Mouse (Mus musculus) CH12.LX (cell line): ENCODE measurements around the gene Crtc2. TPM values are rescaled to one million over a fixed set of nuclear protein-coding genes. Genes with fewer than 3 reads are reported as not detected.

Source experiments
- DNase-seq: peaks from one replicate; pipeline ENCODE4 v3.0.0-alpha.2; 2013; ENCODE audit errors: extremely low read depth
- H3K27ac ChIP-seq: 2 replicates; pipeline ENCODE4 v1.5.1; 2012; ENCODE audit warnings: low read depth, mild to moderate bottlenecking, control low read depth, moderate library complexity; ENCODE audit not compliant: insufficient read depth
- H3K27me3 ChIP-seq: replicated peaks from 2 replicates; pipeline ENCODE3; 2012; ENCODE audit warnings: inconsistent platforms
- H3K36me3 ChIP-seq, 2 experiments: replicated peaks in 1 of 2; 2 replicates each; pipeline versions ENCODE3 to v1.6.1; 2012; ENCODE audit warnings: inconsistent platforms in 1 of 2, low read length in 1 of 2, mild to moderate bottlenecking in 1 of 2, mixed read lengths in 1 of 2, moderate library complexity in 1 of 2; ENCODE audit not compliant: control insufficient read depth in 1 of 2, insufficient read depth in 1 of 2
- H3K4me1 ChIP-seq, 2 experiments: 2 replicates each; pipeline ENCODE4 v1.6.1; 2012; ENCODE audit warnings: inconsistent platforms in 1 of 2, moderate library complexity in 1 of 2; ENCODE audit not compliant: insufficient read depth in 2 of 2, control insufficient read depth in 1 of 2
- H3K4me2 ChIP-seq: 2 replicates; pipeline ENCODE4 v1.6.1; 2012; ENCODE audit warnings: low read depth, mild to moderate bottlenecking, control low read depth; ENCODE audit not compliant: poor library complexity, insufficient read depth, severe bottlenecking
- H3K4me3 ChIP-seq, 3 experiments: fragments of 150-350 bp in 1 of 3; sonication (generic) in 1 of 3; replicated peaks in 1 of 3; 2 replicates each; pipeline versions ENCODE3 to v1.5.1; 2011 to 2012; ENCODE audit warnings: low read depth in 2 of 3, low read length in 2 of 3, mild to moderate bottlenecking in 2 of 3, moderate library complexity in 2 of 3, control low read depth in 1 of 3, improper control_type of control experiment in 1 of 3, inconsistent platforms in 1 of 3, mixed read lengths in 1 of 3; ENCODE audit not compliant: poor library complexity in 1 of 3
- H3K79me2 ChIP-seq: replicated peaks from 2 replicates; pipeline ENCODE4 v1.6.1; 2012; ENCODE audit warnings: mild to moderate bottlenecking, moderate library complexity; ENCODE audit not compliant: control insufficient read depth, poor library complexity, insufficient read depth, severe bottlenecking; ENCODE audit errors: extremely low read depth
- H3K9ac ChIP-seq: 2 replicates; pipeline ENCODE4 v1.6.1; 2012; ENCODE audit warnings: low read depth, mild to moderate bottlenecking, control low read depth, moderate library complexity; ENCODE audit not compliant: insufficient read depth
- H3K9me3 ChIP-seq: replicated peaks from 2 replicates; pipeline ENCODE3; 2012; ENCODE audit warnings: low read length, inconsistent platforms, mixed read lengths
- CHD1 ChIP-seq: IDR thresholded peaks from 2 replicates; pipeline ENCODE4 v1.6.1; 2012; ENCODE audit warnings: low read depth, low read length, improper control_type of control experiment, inconsistent platforms
- CTCF ChIP-seq, 2 experiments: IDR thresholded peaks in 1 of 2; conservative IDR thresholded peaks in 1 of 2; 2 replicates each; pipeline ENCODE4 v1.5.1; 2011 to 2012; ENCODE audit warnings: low read depth in 2 of 2, low read length in 2 of 2, improper control_type of control experiment in 1 of 2, inconsistent platforms in 1 of 2, mild to moderate bottlenecking in 1 of 2, moderate library complexity in 1 of 2
- E2F4 ChIP-seq: IDR thresholded peaks from 2 replicates; pipeline ENCODE4 v1.6.1; 2011; ENCODE audit warnings: low read depth, low read length, improper control_type of control experiment; ENCODE audit not compliant: insufficient replicate concordance
- ELF1 ChIP-seq: IDR thresholded peaks from 2 replicates; pipeline ENCODE4 v1.6.1; 2014; ENCODE audit warnings: low read depth, mild to moderate bottlenecking, inconsistent platforms, low read length, improper control_type of control experiment
- GABPA ChIP-seq: IDR thresholded peaks from 2 replicates; pipeline ENCODE4 v1.6.1; 2012; ENCODE audit warnings: low read depth, low read length, improper control_type of control experiment, inconsistent platforms; ENCODE audit not compliant: insufficient replicate concordance
- JUN ChIP-seq: IDR thresholded peaks from 2 replicates; pipeline ENCODE4 v1.6.1; 2011; ENCODE audit warnings: low read depth, mild to moderate bottlenecking, low read length, improper control_type of control experiment, moderate library complexity; ENCODE audit not compliant: insufficient read depth
- JUND ChIP-seq: conservative IDR thresholded peaks from 2 replicates; pipeline ENCODE4 v1.6.1; 2011; ENCODE audit warnings: low read depth, low read length, improper control_type of control experiment
- KAT2A ChIP-seq: IDR thresholded peaks from 2 replicates; pipeline ENCODE4 v1.6.1; 2012; ENCODE audit warnings: low read length, improper control_type of control experiment, inconsistent platforms; ENCODE audit not compliant: insufficient replicate concordance
- MAFK ChIP-seq: IDR thresholded peaks from 2 replicates; pipeline ENCODE4 v1.6.1; 2011; ENCODE audit warnings: low read length, improper control_type of control experiment; ENCODE audit not compliant: insufficient replicate concordance
- MAZ ChIP-seq: IDR thresholded peaks from 2 replicates; pipeline ENCODE4 v1.6.1; 2012; ENCODE audit warnings: low read depth, mild to moderate bottlenecking, inconsistent platforms, low read length, improper control_type of control experiment, moderate library complexity
- MYC ChIP-seq: IDR thresholded peaks from 2 replicates; pipeline ENCODE4 v1.6.1; 2011; ENCODE audit warnings: low read depth, mild to moderate bottlenecking, improper control_type of control experiment, low read length
- PAX5 ChIP-seq: IDR thresholded peaks from 2 replicates; pipeline ENCODE4 v1.6.1; 2012; ENCODE audit warnings: low read length, inconsistent platforms, mixed read lengths
- POLR2A ChIP-seq: IDR thresholded peaks from 2 replicates; pipeline ENCODE4 v1.6.1; 2011; ENCODE audit warnings: low read depth, mild to moderate bottlenecking, improper control_type of control experiment, low read length
- RAD21 ChIP-seq: IDR thresholded peaks from 2 replicates; pipeline ENCODE4 v1.6.1; 2011; ENCODE audit warnings: low read depth, mild to moderate bottlenecking, low read length, improper control_type of control experiment, moderate library complexity
- SMC3 ChIP-seq: IDR thresholded peaks from 2 replicates; pipeline ENCODE4 v1.6.1; 2011; ENCODE audit warnings: low read depth, low read length, improper control_type of control experiment
- TBP ChIP-seq: conservative IDR thresholded peaks from 2 replicates; pipeline ENCODE4 v1.6.1; 2011; ENCODE audit warnings: low read depth, low read length, improper control_type of control experiment
- TCF12 ChIP-seq: IDR thresholded peaks from 2 replicates; pipeline ENCODE4 v1.6.1; 2014; ENCODE audit warnings: low read depth, mild to moderate bottlenecking, inconsistent platforms, low read length, improper control_type of control experiment
- UBTF ChIP-seq: IDR thresholded peaks from 2 replicates; pipeline ENCODE4 v1.6.1; 2012; ENCODE audit warnings: low read depth, mild to moderate bottlenecking, inconsistent platforms, low read length, improper control_type of control experiment, moderate library complexity
- USF2 ChIP-seq: conservative IDR thresholded peaks from 2 replicates; pipeline ENCODE4 v1.6.1; 2011; ENCODE audit warnings: low read depth, low read length, improper control_type of control experiment
- ZC3H11A ChIP-seq: IDR thresholded peaks from 2 replicates; pipeline ENCODE4 v1.6.1; 2012; ENCODE audit warnings: low read depth, mild to moderate bottlenecking, inconsistent platforms, low read length, improper control_type of control experiment
- ZKSCAN1 ChIP-seq: IDR thresholded peaks from 2 replicates; pipeline ENCODE4 v1.6.1; 2012; ENCODE audit warnings: low read depth, inconsistent platforms, low read length, improper control_type of control experiment, borderline replicate concordance
- ZNF384 ChIP-seq: IDR thresholded peaks from 2 replicates; pipeline ENCODE4 v1.6.1; 2012; ENCODE audit warnings: low read depth, low read length, improper control_type of control experiment, inconsistent platforms
- dilution Hi-C: fragments of 300-500 bp; cut with MboI; formaldehyde crosslinking; loops from 2 replicates; pipeline ENCODE4 v1.14.3; 2020; ENCODE audit warnings: low sequenced_read_pairs; ENCODE audit not compliant: extremely low pct_unique_long_range_greater_than_20kb, extremely low pct_ligation_motif_present
- in situ Hi-C: fragments of 300-500 bp; cut with MboI; formaldehyde crosslinking; loops from 3 replicates; pipeline ENCODE4 v1.14.3; 2019; ENCODE audit warnings: low sequenced_read_pairs, low pct_ligation_motif_present, low pct_unique_long_range_greater_than_20kb, mixed read lengths
- polyA plus RNA-seq: library from polyadenylated mRNA; unstranded; fragments of >175 nt; gene quantifications from 2 replicates; pipeline ENCODE4 v1.2.1, GENCODE M21; 2012; ENCODE audit warnings: low read depth; ENCODE audit not compliant: insufficient read length
- total RNA-seq, 2 experiments: library from RNA; depleted of rRNA; stranded (reverse); fragments of 300-350 nt in 1 of 2; fragments of >200 nt in 1 of 2; gene quantifications; 2 replicates each; pipeline ENCODE4 v1.2.3; 2012 to 2014

The Crtc2 gene
- total and polyA plus RNA-seq, 3 experiments, result 6.1 to 69.8 (median 13.5) TPM

- no peak for DNase-seq
- H3K4me2 ChIP-seq, result no peak overlapping the region
- no peak for TF ChIP-seq CTCF (conservative IDR thresholded peaks at IDR 0.05 in 1 of 2, IDR thresholded peaks at IDR 0.05 in 1 of 2; ENCODE audit: low read depth in 2 of 2, low read length in 2 of 2)
- no peak for TF ChIP-seq RAD21
- TF ChIP-seq PAX5, result no peak
- no peak for TF ChIP-seq JUN
- TF ChIP-seq JUND, result no peak
- TF ChIP-seq POLR2A, result no peak
- TF ChIP-seq GABPA, result no peak
- H3K4me3 ChIP-seq, result no peak overlapping the region
- in situ Hi-C loops, result no loop called here
- H3K79me2 ChIP-seq, result no peaks in the 10 kb centered on the region
- H3K36me3 ChIP-seq, result peaks cover 66 to 89% of the 10 kb centered on the region in 2 experiments
- H3K27ac ChIP-seq, result no peak overlapping the region
- H3K9ac ChIP-seq, result no peak overlapping the region
- no peaks in the 10 kb centered on the region for H3K27me3 ChIP-seq
- H3K9me3 ChIP-seq, result no peaks in the 10 kb centered on the region
- dilution Hi-C loops, result no loop called here
- H3K4me1 ChIP-seq, result no peaks in the 10 kb centered on the region
These were observed 25.3 kb downstream of the Crtc2 start for GRCm38 (mm10) chr3:90279216-90279615.

DNA sequence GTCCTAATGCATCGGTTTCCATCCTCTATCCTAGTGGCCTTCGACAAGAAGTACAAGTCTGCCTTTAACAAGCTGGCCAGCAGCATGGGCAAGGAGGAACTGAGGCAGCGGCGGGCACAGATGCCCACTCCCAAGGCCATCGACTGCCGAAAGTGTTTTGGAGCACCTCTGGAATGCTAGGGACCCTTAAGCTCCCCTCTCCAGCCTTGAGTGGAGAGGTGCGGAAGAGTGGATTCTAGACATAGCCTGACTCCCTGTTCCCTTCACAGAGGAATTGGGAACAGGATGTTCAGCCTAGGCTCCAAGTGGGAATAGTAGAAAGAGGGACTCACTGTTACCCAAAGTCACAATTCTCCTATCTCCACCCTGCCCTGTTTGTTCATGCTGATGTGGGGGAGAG is 25.8 kb downstream of the Crtc2 start:
- Histone ChIP-seq H3K4me1 (no peaks in the 10 kb centered on the region), H3K9ac (no peak overlapping the region), H3K36me3 (peaks cover 64 to 84% of the 10 kb centered on the region in 2 experiments), H3K4me3 (no peak overlapping the region), H3K79me2 (no peaks in the 10 kb centered on the region), H3K27ac (no peak overlapping the region), H3K27me3 (no peaks in the 10 kb centered on the region), H3K9me3 (no peaks in the 10 kb centered on the region), H3K4me2 (no peak overlapping the region)
- in situ Hi-C loops (no loop called here), dilution Hi-C loops (no loop called here)
- no peak for DNase-seq
- TF ChIP-seq ELF1 (no peak), ZC3H11A (no peak), KAT2A (no peak), USF2 (no peak), TCF12 (no peak), CHD1 (no peak), ZNF384 (no peak), E2F4 (no peak), ZKSCAN1 (no peak)

- no peak overlapping the region for H3K9ac ChIP-seq
- H3K4me2 ChIP-seq, result no peak overlapping the region
- peaks cover 54 to 75% of the 10 kb centered on the region in 2 experiments for H3K36me3 ChIP-seq
- dilution Hi-C loops (no loop called here), in situ Hi-C loops (no loop called here)
- no peaks in the 10 kb centered on the region for H3K79me2 ChIP-seq
- no peaks in the 10 kb centered on the region for H3K9me3 ChIP-seq
- H3K27ac ChIP-seq, result no peak overlapping the region
- no peaks in the 10 kb centered on the region for H3K4me1 ChIP-seq
- TF ChIP-seq JUND, result no peak
- TF ChIP-seq UBTF, result no peak
- no peak for TF ChIP-seq MAFK
- no peak for TF ChIP-seq TBP
- TF ChIP-seq SMC3, result no peak
- TF ChIP-seq MAZ, result no peak
- TF ChIP-seq MYC, result no peak
- TF ChIP-seq CTCF (conservative IDR thresholded peaks at IDR 0.05 in 1 of 2, IDR thresholded peaks at IDR 0.05 in 1 of 2; ENCODE audit: low read depth in 2 of 2, low read length in 2 of 2), result no peak
- no peak for TF ChIP-seq JUN
- TF ChIP-seq ZC3H11A, result no peak
- DNase-seq, result no peak
- no peak overlapping the region for H3K4me3 ChIP-seq
- H3K27me3 ChIP-seq, result no peaks in the 10 kb centered on the region
These were observed 26.7 kb downstream of the Crtc2 start for GRCm38 (mm10) chr3:90280708-90281107.
